Mouse (Mus musculus): Measurements from ENCODE around the gene Xkr8. TPM values are rescaled to one million over a fixed set of nuclear protein-coding genes. Genes with fewer than 3 reads are reported as not detected.

The Xkr8 gene
- polyA plus RNA-seq, 1 experiment from 2014 or later = 3.8 TPM

Other genes with a start within 250 kb of the Xkr8 start
- gene Sesn2, start 222.0 kb downstream of the Xkr8 start, polyA plus RNA-seq (2015; fragmentation: Nextera tagmentation; extraction: Ambion mirVana) = 14.2 TPM in 2 replicates
- 1,135 and 1,340 TPM in 2 replicates for gene Atpif1, start 198.9 kb downstream of the Xkr8 start, polyA plus RNA-seq (2015; fragmentation: Nextera tagmentation; extraction: Ambion mirVana)
- gene Dnajc8, start 197.0 kb downstream of the Xkr8 start, polyA plus RNA-seq (2015; fragmentation: Nextera tagmentation; extraction: Ambion mirVana) = 140 and 147 TPM in 2 replicates
- 1.5 and 1.7 TPM in 2 replicates for gene Ptafr, start 168.5 kb downstream of the Xkr8 start, polyA plus RNA-seq (2015; fragmentation: Nextera tagmentation; extraction: Ambion mirVana)
- 24.7 and 26.6 TPM in 2 replicates for gene Eya3, start 93.6 kb downstream of the Xkr8 start, polyA plus RNA-seq (2015; fragmentation: Nextera tagmentation; extraction: Ambion mirVana)
- gene Smpdl3b, start 24.7 kb upstream of the Xkr8 start, polyA plus RNA-seq (2015; fragmentation: Nextera tagmentation; extraction: Ambion mirVana) = 6.7 and 6.9 TPM in 2 replicates
- gene Rpa2, start 35.8 kb upstream of the Xkr8 start, polyA plus RNA-seq (2015; fragmentation: Nextera tagmentation; extraction: Ambion mirVana) = 87.0 and 89.5 TPM in 2 replicates
- 1.3 and 1.8 TPM in 2 replicates for gene Themis2, start 63.8 kb upstream of the Xkr8 start, polyA plus RNA-seq (2015; fragmentation: Nextera tagmentation; extraction: Ambion mirVana)
- gene Ppp1r8, start 110.6 kb upstream of the Xkr8 start, polyA plus RNA-seq (2015; fragmentation: Nextera tagmentation; extraction: Ambion mirVana) = 44.8 and 46.9 TPM in 2 replicates
- 54.8 and 58.3 TPM in 2 replicates for gene Stx12, start 152.0 kb upstream of the Xkr8 start, polyA plus RNA-seq (2015; fragmentation: Nextera tagmentation; extraction: Ambion mirVana)
- gene Fam76a, start 190.0 kb upstream of the Xkr8 start, polyA plus RNA-seq (2015; fragmentation: Nextera tagmentation; extraction: Ambion mirVana) = 39.3 and 45.5 TPM in 2 replicates
- 1.6 TPM in 2 replicates for gene Fgr, start 241.5 kb upstream of the Xkr8 start, polyA plus RNA-seq (2015; fragmentation: Nextera tagmentation; extraction: Ambion mirVana)